Mouse (Mus musculus) gastrocnemius, postnatal 10 days (tissue): ENCODE measurements around the gene Ercc2. TPM values are rescaled to one million over a fixed set of nuclear protein-coding genes. Genes with fewer than 3 reads are reported as not detected.
A peak's percentile ranks its signal among the peaks of the same experiment; 100 is the strongest.

Source experiments
- DNase-seq: peaks from one replicate; pipeline ENCODE4 v3.0.0; 2021; ENCODE audit warnings: mixed read lengths
- total RNA-seq, 2 experiments: library from RNA; stranded (reverse); gene quantifications; 2 replicates each; pipeline ENCODE4 v1.2.3; 2021

Ercc2 gene
- total RNA-seq, 2 experiments from 2014 or later, result 7.7 to 9.7 TPM

DNA sequence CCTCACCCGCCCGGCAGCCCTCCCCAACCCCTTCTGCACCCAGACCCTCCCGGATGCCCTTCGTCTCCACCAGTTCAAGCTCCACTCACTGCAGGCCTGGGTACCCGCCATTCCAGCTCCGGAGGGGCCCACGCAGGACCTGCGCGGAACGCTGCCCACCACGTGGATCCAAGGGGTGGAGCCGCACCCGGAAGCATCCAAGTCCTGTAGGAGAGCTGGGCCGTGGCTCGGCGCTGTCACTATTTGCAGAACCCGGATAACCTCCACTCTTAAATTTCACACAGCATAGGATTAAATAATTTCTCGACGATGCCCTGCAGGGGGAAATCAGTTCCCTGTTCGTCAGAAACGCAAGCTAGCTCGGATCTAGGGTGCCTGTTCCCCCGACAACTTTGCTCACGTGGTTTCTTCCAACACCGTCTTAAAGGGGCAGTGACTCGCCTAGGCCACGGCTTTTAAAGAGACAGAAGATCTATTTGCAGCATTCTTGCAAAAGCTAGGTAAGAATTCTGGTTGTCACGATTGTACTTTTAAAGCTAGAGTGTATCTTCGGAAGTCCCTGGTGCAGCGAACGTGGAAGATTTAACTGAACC lies 22.4 kb upstream of the Ercc2 start, which contains the start of the genes Cd3eap and Ppp1r13l:
TSS of gene Cd3eap (minus strand) at position 185 of the 593 bp plus-strand sequence.
TSS of gene Ppp1r13l (plus strand) at position 451 of the 593 bp plus-strand sequence.
- DNase-seq, result peak; percentile 86

GRCm38 (mm10) chr7:19359892-19360641 lies 21.7 kb upstream of the Ercc2 start:
- peak; percentile 63 for DNase-seq

DNA sequence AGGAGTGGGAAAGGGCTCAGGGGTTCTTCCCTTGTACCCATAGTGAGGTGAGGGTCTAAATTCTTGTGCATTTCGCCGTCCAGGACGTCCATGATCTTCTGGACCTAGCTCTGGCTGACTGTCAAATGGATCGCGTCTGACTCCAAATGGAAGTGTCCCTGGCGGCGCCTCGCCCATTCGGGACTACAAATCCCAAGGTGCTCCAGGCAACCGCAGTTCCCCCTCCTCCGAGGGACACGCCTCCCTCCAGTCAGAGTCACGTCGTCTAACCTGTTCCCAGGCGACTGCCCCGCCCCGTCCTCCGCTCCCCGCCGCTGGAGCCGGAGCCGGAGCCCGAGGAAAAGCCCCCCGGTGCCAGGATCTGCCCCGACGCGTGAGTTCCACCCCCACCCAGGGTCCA lies 20.9 kb upstream of the Ercc2 start:
- DNase-seq, result peak; percentile 82

DNA sequence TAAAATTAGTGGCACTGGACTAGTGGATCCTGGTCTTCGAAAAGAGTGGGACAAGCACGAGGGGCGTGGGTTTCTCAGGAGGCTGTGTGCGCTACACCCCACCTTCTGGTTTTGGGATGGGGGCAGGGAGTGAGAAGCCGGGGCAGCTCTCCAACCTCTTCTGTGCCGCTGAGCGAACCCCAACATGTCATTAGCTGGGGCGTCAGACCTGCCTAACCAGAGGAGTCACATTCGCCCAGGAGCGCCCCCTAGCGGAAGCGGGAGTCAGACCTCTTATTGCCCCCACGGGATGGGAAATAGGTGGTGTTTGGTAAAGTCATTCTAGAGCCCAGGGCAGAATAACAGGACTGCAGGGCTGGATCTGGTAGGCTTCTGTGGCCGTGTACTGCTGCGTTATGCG lies 20.1 kb upstream of the Ercc2 start:
- DNase-seq, result peak; percentile 79

DNA sequence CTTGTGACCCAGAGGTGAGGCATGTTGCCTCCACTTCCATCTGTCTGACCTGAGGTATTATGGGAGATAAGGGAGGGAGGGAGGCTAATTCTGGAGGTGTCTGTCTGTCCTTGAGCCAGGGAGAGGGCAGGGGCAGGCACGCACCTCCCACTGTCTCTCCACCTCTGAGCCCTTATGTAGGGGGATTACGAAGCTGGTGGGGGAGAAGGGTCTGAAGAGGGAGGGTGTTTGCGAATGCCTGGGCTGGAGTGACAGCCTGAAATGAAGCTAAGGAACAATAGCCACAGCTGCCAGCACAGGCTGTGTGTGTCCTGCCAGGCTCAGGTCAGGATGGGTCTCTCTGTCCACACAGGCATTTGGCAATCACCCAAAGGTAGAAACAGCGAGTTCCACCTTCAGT lies 19.5 kb upstream of the Ercc2 start:
- DNase-seq, result no peak

GRCm38 (mm10) chr7:19363881-19364280 lies 17.9 kb upstream of the Ercc2 start:
- DNase-seq, result peak; percentile 80

GRCm38 (mm10) chr7:19365376-19365775 lies 16.4 kb upstream of the Ercc2 start:
- no peak for DNase-seq

DNA sequence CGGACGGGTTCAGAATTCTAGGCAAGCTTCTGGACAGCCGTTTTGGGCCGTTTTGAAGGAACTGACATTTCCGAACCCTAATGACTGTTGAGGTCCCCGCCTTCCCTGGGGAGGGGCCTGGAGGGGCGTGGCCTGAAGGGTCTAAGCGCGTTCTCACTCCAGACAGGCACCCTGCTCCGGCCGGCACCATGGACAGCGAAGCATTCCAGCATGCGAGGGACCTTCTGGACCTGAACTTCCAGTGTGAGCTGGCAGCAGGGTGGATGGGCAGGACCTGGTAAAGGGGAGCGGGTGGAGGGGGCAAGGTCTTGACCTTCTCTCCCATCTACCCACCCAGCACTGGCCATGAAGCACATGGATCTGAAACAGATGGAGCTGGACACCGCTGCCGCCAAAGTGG lies 13.4 kb upstream of the Ercc2 start:
- DNase-seq, result peak; percentile 45

DNA sequence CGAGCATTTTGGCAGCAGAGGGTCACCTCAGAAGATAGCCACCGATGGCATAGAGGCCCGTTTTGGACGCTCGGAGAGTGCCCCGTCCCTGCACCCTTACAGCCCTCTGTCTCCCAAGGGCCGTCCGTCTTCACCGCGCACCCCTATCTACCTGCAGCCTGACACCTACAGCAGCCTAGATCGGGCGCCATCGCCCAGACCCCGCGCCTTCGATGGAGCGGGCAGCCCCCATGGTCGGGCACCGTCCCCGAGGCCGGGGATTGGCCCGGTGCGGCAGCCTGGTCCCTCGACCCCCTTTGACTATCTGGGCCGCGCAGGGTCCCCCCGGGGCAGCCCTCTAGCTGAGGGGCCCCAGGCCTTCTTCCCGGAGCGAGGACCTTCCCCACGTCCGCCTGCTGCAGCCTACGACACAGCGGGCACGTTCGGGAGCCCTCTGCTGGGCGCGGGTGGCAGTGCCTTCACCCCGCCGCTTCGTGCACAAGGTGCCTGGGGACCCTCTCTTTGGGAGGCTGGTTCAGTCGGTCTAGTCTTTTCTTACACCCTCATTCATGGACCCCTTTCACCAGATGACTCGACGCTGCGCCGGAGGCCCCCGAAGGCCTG lies 11.9 kb upstream of the Ercc2 start:
- DNase-seq, result peak; percentile 73

GRCm38 (mm10) chr7:19373367-19373766 lies 8.4 kb upstream of the Ercc2 start:
- DNase-seq, result no peak

DNA sequence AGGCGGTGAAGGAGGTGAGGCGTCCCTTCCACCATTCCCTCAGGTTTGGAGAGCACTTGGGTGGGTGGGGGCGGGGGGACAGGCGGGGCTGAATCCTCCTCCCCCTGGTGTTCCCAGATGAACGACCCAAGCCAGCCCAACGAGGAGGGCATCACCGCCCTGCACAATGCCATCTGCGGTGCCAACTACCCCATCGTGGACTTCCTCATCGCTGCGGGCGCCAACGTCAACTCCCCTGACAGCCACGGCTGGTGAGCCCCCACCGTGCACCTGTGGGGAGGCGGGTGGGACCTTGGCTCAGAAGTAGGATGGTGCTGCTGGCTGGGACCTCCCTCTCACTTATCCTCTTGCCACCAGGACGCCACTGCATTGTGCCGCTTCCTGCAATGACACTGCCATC lies 6.4 kb upstream of the Ercc2 start:
- DNase-seq, result no peak

DNA sequence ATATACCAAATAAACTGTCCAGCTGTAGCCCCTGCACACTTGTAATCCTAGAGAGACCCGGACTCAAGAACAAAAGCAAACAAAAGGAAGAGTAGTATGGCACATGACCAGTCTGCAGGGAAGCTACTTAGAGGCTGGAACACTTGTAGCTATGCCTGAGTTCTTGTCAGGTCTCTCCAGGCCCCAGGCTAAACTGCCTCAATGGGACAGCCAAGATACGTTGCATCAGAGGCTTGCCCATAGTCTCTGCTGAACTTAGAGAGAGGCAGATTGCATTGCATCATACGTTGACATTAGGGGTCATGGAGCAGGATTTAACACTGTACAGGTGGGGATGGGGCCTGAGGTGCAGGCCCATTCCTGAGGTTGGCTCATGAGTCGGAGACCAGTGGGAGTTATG lies 5.8 kb upstream of the Ercc2 start:
- no peak for DNase-seq

- no peak for DNase-seq
These were observed 3.8 kb upstream of the Ercc2 start for GRCm38 (mm10) chr7:19378049-19378448.

GRCm38 (mm10) chr7:19382166-19382541 lies 344 bp downstream of the Ercc2 start:
- peak; percentile 37 for DNase-seq

- DNase-seq, result no peak
These were observed 1.9 kb downstream of the Ercc2 start for GRCm38 (mm10) chr7:19383708-19384107.

DNA sequence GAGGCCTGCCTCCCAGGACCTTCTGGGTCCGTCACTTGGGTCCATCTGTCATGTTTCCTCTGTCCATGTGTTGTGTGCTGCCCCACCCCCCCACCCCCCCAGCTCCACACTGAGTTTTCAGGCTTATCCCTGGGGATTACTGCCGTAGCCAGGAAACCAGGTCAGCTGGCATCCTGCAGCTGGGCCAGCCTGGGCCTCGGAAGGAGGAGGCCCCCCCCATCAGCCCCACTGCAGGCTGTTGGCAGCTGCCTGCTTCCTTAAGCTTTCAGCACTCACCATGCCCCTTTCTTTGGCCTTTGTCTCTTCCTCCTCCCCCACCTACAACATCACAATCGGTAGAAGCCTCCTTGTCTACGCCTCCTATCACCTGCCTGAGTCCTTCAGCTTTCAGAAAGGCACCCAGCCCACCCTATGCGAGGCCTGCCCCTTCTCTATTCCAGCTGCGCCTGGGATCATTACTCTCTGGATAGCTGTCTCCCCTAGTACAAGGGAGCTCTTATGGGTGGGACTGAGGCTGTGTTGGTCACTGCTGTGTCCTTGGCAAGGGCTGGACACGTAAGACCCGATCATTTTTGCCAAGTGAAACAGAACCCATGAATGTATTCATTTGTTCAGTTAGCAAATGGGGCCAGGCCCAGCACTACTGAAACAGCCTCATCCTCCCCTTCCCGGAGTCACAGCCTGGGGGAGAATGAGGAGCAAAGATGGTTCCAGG lies 7.0 kb downstream of the Ercc2 start:
- no peak for DNase-seq

DNA sequence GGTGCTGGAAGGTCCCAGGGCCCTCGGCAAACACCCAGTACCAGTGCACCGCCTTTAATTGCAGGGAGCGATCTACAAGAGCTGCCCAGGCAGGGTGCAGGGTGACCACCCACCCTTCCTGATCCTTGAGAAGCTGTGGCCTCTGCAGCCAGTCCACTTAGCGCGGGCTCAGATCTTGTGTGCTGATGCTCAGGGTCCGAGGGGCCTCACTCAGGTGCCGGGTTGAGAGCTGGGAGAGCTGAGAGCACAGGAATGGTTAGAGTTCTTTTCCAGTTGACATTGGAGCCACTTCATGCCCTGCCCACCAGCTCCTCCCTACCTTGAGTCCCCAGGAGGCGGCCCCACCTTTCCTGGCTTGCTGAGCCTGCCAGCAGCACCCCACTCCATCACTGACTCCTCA lies 12.7 kb downstream of the Ercc2 start:
- DNase-seq, result no peak

DNA sequence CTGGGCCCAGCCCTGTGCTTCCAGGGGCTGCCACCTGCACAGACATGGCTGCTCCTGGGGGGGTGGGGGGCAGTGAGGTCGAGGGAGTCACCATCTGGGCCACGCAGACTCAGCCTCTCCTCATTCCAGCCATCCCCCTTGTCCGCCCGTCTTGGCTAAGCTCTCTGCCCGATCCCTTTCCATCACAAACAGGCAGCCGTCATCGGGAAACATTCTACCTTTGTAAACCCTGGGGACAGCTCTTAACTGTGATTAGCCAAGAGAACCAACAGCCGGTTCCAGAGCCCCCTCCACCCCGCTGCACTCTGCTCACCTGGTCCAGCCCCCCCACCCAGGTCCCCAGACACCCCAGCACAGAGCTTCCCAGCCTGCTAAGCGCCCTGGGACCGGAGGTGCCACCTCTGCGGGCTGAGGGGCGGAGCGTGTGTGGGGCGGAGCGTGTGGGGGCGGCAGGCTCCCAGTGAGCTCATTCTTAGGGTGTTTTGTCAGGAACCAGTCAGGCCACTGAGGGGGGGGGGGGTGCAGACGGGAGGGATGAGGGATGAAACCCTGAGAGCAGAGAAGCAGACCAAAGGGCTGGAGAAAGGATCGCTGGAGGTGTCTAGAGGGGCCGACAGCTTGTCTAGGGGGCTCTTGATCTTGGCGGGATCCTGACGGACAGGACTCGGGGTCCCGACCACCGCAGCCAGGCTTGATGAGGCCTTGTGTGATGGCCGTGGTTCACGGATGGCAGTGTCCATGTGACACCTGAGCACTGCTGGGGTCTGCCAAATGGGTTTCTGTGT lies 17.9 kb downstream of the Ercc2 start:
- no peak for DNase-seq

- DNase-seq, result no peak
These were observed 19.1 kb downstream of the Ercc2 start for GRCm38 (mm10) chr7:19400946-19401345.

- DNase-seq, result no peak
These were observed 20.8 kb downstream of the Ercc2 start for GRCm38 (mm10) chr7:19402535-19403112.

DNA sequence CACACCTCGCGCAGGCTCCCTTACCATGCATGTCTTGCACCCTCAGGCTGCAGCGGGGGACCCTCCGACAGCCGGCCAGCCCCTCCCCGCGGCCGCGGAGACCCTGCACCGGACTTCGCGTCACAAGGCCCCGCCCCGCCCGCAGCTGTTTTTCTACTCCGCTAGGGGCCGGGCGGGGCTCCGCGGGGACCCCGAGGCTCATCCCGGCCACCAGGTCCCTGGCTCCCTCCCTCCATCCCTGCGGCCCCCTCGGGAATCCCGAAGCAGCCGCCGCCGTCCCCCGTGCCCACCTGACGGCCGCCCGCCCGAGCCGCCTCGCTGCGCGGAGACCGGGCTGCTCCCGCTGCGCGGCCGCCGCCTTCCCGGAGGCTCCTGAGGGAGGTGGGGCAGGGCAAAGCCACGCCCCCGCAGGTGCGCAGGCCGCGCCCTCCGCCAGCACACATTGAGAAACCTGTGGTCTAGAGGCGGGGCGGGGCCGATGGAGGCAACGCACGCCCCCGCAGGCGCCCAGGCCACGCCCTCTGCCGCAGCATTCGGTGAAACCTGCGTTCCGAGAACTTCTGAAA lies 22.0 kb downstream of the Ercc2 start, which contains the start of gene Klc3:
TSS of gene Klc3 (minus strand) at position 374 of the 566 bp plus-strand sequence.
- no peak for DNase-seq
